Mouse (Mus musculus) monocyte, adult 2 months (primary cell): ENCODE measurements at regions not wholly inside any gene's neighbourhood (a gene's known extent, or its start where the extent isn't known, plus 50 kb on each side); places are given as distances from the start of the nearest gene placed in this dataset.

Source experiments
- DNase-seq, 2 experiments: peaks; one replicate each; pipeline ENCODE4 v3.0.0; 2022; ENCODE audit warnings: low spot score in 2 of 2, low read depth in 1 of 2

- DNase-seq = peak in 1 of 2 experiments; percentile 16
Measured at GRCm38 (mm10) chr6:123930951-123931350, 77.7 kb upstream of the Vmn2r25 start.

GRCm38 (mm10) chr6:123937930-123938329 lies 84.7 kb upstream of the Vmn2r25 start:
- no peak for DNase-seq

GRCm38 (mm10) chr6:123961321-123961720 lies 63.0 kb upstream of the Vmn2r26 start:
- DNase-seq = no peak

GRCm38 (mm10) chr6:123971180-123971579 lies 53.2 kb upstream of the Vmn2r26 start:
- DNase-seq = no peak
